Comparison of ENCODE assay signal across 8 mouse cellular contexts in genomic region chr4:120282568-120283091, GRCm38 (mm10). TPM values are rescaled to one million over a fixed set of nuclear protein-coding genes. Genes with fewer than 3 reads are reported as not detected.
DNase-seq lines count a peak whose midpoint lies in the region; ATAC-seq and TF ChIP-seq lines count a peak whose summit lies in the region.

No protein-coding gene starts in this region.

- H3K27me3 ChIP-seq in forebrain, embryonic 15.5 days = no peaks in the 10 kb centered on the region
- no peaks in the 10 kb centered on the region for H3K27me3 ChIP-seq in hindbrain, postnatal 0 days (ENCODE audit: insufficient read depth, low read length)
- H3K27me3 ChIP-seq in midbrain, embryonic 16.5 days (ENCODE audit: control insufficient read depth, insufficient read depth, low read depth, low read length) = no peaks in the 10 kb centered on the region
- peaks cover 9% of the 10 kb centered on the region; the same call in 1 of the 2 replicates for H3K27me3 ChIP-seq in thymus, adult 2 months (ENCODE audit: control insufficient read depth, insufficient read depth, low read length)

- peak overlapping the region; percentile 84 for H3K4me2 ChIP-seq in forebrain, embryonic 15.5 days (replicated peaks)
- H3K4me2 ChIP-seq in hindbrain, postnatal 0 days (ENCODE audit: low read depth, low read length) = peak overlapping the region; percentile 94
- H3K4me2 ChIP-seq in midbrain, embryonic 16.5 days (ENCODE audit: low read length) = peak overlapping the region; percentile 91

- peak overlapping the region; percentile 97 for H3K9ac ChIP-seq in forebrain, embryonic 15.5 days (replicated peaks)
- H3K9ac ChIP-seq in hindbrain, postnatal 0 days (replicated peaks; ENCODE audit: low read length) = peak overlapping the region; percentile 54
- peak overlapping the region; percentile 66 for H3K9ac ChIP-seq in midbrain, embryonic 16.5 days (ENCODE audit: low read depth, low read length)

- TF ChIP-seq CTCF in gastrocnemius, adult 2 months (IDR thresholded peaks at IDR 0.05) = no peak
- no peak for TF ChIP-seq CTCF in hindbrain, postnatal 0 days (IDR thresholded peaks at IDR 0.05; ENCODE audit: low read depth)
- TF ChIP-seq CTCF in thymus, adult 2 months (IDR thresholded peaks at IDR 0.05; ENCODE audit: borderline replicate concordance, control insufficient read depth, extremely low read depth, insufficient read depth, low read length, poor library complexity) = no peak

- H3K4me1 ChIP-seq in forebrain, embryonic 15.5 days = peaks cover 86% of the 10 kb centered on the region
- peaks cover 16% of the 10 kb centered on the region; the same call in 1 of the 2 replicates for H3K4me1 ChIP-seq in hindbrain, postnatal 0 days (ENCODE audit: insufficient read depth, low read length)
- peaks cover 54% of the 10 kb centered on the region for H3K4me1 ChIP-seq in midbrain, embryonic 16.5 days (ENCODE audit: control insufficient read depth, insufficient read depth, low read length)
- H3K4me1 ChIP-seq in thymus, adult 2 months (replicated peaks; ENCODE audit: control insufficient read depth, insufficient read depth, low read length) = peaks cover 23% of the 10 kb centered on the region

- peak; percentile 85 for DNase-seq in gastrocnemius, adult 2 months
- DNase-seq in gastrocnemius, postnatal 36 days = no peak
- DNase-seq in adrenal gland, postnatal 36 days = peak; percentile 48 to 62
- peak; percentile 78 for DNase-seq in hindbrain, postnatal 0 days (ENCODE audit: low spot score)
- DNase-seq in left cerebral cortex, postnatal 4 days = peak; percentile 89
- peak; percentile 54 for DNase-seq in thymus, adult 2 months

- H3K9me3 ChIP-seq in forebrain, embryonic 15.5 days = no peaks in the 10 kb centered on the region
- H3K9me3 ChIP-seq in hindbrain, postnatal 0 days (ENCODE audit: low read length) = no peaks in the 10 kb centered on the region
- H3K9me3 ChIP-seq in midbrain, embryonic 16.5 days (replicated peaks; ENCODE audit: control insufficient read depth, low read length, poor library complexity, severe bottlenecking) = no peaks in the 10 kb centered on the region

- no peaks in the 10 kb centered on the region for H3K36me3 ChIP-seq in forebrain, embryonic 15.5 days
- H3K36me3 ChIP-seq in hindbrain, postnatal 0 days (ENCODE audit: insufficient read depth, low read length) = no peaks in the 10 kb centered on the region
- no peaks in the 10 kb centered on the region for H3K36me3 ChIP-seq in midbrain, embryonic 16.5 days (ENCODE audit: control insufficient read depth, insufficient read depth, low read length)
- no peaks in the 10 kb centered on the region for H3K36me3 ChIP-seq in thymus, adult 2 months (ENCODE audit: control insufficient read depth, insufficient read depth, low read length)

- intact Hi-C loops in gastrocnemius, adult 2 months (cut with DNase I) = no loop called here
- intact Hi-C loops in gastrocnemius, postnatal 36 days (cut with DNase I) = no loop called here
- intact Hi-C loops in left cerebral cortex, postnatal 4 days (cut with DNase I) = loop anchor here (5.0 kb wide), 1 partner anchor 35 kb away; no protein-coding TSS in a partner anchor

- TF ChIP-seq POLR2A in thymus, adult 2 months (IDR thresholded peaks at IDR 0.05; ENCODE audit: control insufficient read depth, extremely low read depth, insufficient read depth, low read length, poor library complexity) = no peak

- peak overlapping the region; percentile 87 for H3K27ac ChIP-seq in gastrocnemius, adult 2 months
- peak overlapping the region; percentile 97 for H3K27ac ChIP-seq in forebrain, embryonic 15.5 days (replicated peaks)
- H3K27ac ChIP-seq in hindbrain, postnatal 0 days = no peak overlapping the region
- peak overlapping the region; percentile 69 for H3K27ac ChIP-seq in midbrain, embryonic 16.5 days (ENCODE audit: low read length)
- H3K27ac ChIP-seq in thymus, adult 2 months (ENCODE audit: control insufficient read depth, insufficient read depth, low read length) = no peak overlapping the region

- peak overlapping the region; percentile 77 for H3K4me3 ChIP-seq in gastrocnemius, adult 2 months
- H3K4me3 ChIP-seq in forebrain, embryonic 15.5 days = peak overlapping the region; percentile 61
- peak overlapping the region; percentile 43 for H3K4me3 ChIP-seq in hindbrain, postnatal 0 days (ENCODE audit: low read length)
- H3K4me3 ChIP-seq in midbrain, embryonic 16.5 days (ENCODE audit: low read depth, low read length) = peak overlapping the region; percentile 61
- H3K4me3 ChIP-seq in thymus, adult 2 months (ENCODE audit: control insufficient read depth, insufficient read depth, low read length) = peak overlapping the region; percentile 43

- WGBS in forebrain, embryonic 15.5 days = under 1% methylated on average over 42 of the region's 47 CpGs
- under 1% methylated on average over 46 of the region's 47 CpGs for WGBS in hindbrain, postnatal 0 days
- WGBS in midbrain, embryonic 16.5 days = under 1% methylated on average over 46 of the region's 47 CpGs
- under 1% methylated on average over 47 of the region's 47 CpGs for WGBS in thymus, adult 2 months

- ATAC-seq in forebrain, embryonic 15.5 days (replicated peaks) = peak; percentile 75
- peak; percentile 69 for ATAC-seq in hindbrain, postnatal 0 days
- ATAC-seq in midbrain, embryonic 16.5 days = peak; percentile 26

RNA-seq across cellular contexts. Expression of gene Foxo6, which starts 4.5 kb away (rescaled TPM):
- 10 to 100 TPM in 1 of 2 experiments, 1 to 10 TPM in 1; 4.3 to 10.0 TPM for total RNA-seq in gastrocnemius, adult 2 months (2021)
- 1 to 10 TPM; 6.4 to 8.2 TPM for total RNA-seq in gastrocnemius, postnatal 36 days (2021)
- total RNA-seq in adrenal gland, postnatal 36 days (2021) = 1 to 10 TPM in 1 of 2 experiments, under 1 TPM in 1; 0.76 to 1.2 TPM
- 4.4 and 5.3 TPM in 2 replicates for polyA plus RNA-seq in forebrain, embryonic 15.5 days (2015; fragmentation: Nextera tagmentation; extraction: Ambion mirVana)
- 23.8 and 25.1 TPM in 2 replicates for total RNA-seq in hindbrain, postnatal 0 days (2014; rRNA removed)
- polyA plus RNA-seq in hindbrain, postnatal 0 days (2015; fragmentation: Nextera tagmentation; extraction: Ambion mirVana) = 1.2 and 1.3 TPM in 2 replicates
- total RNA-seq in left cerebral cortex, postnatal 4 days (2021) = 10 to 100 TPM; 45.7 to 46.8 TPM
- 1.1 and 1.4 TPM in 2 replicates for polyA plus RNA-seq in midbrain, embryonic 16.5 days (2015; fragmentation: Nextera tagmentation; extraction: Ambion mirVana)
- polyA plus RNA-seq in thymus, adult 2 months (2012; rRNA removed) = 0.47 and 0.82 TPM in 2 replicates

Comparison
In these comparisons a context has a peak if more than half of its experiments do, and no peak if none do; other contexts are left out.
1. DNase-seq: peak in gastrocnemius, adult 2 months (single experiment), adrenal gland, postnatal 36 days (2 of 2), hindbrain, postnatal 0 days (single experiment), left cerebral cortex, postnatal 4 days (single experiment) and thymus, adult 2 months (single experiment); none in gastrocnemius, postnatal 36 days (0 of 2).
2. H3K27ac ChIP-seq: peak in gastrocnemius, adult 2 months (single experiment), forebrain, embryonic 15.5 days (single experiment) and midbrain, embryonic 16.5 days (single experiment); none in hindbrain, postnatal 0 days (single experiment) and thymus, adult 2 months (single experiment).
3. Peak in every context shown above with its lines, with median percentiles within 50 percentile points of each other: H3K4me3 ChIP-seq, ATAC-seq, H3K4me2 ChIP-seq and H3K9ac ChIP-seq.